Mouse (Mus musculus): ENCODE results near the gene Zfp36l2.

Gene Zfp36l2

GRCm38 (mm10) chr17:84177481-84177880 lies 10.3 kb downstream of the Zfp36l2 start:
- DNase-seq (ENCODE audit: low read depth, low spot score) = no peak

- DNase-seq (ENCODE audit: low read depth, low spot score) = no peak
Measured at GRCm38 (mm10) chr17:84176446-84176845, 11.3 kb downstream of the Zfp36l2 start.

DNA sequence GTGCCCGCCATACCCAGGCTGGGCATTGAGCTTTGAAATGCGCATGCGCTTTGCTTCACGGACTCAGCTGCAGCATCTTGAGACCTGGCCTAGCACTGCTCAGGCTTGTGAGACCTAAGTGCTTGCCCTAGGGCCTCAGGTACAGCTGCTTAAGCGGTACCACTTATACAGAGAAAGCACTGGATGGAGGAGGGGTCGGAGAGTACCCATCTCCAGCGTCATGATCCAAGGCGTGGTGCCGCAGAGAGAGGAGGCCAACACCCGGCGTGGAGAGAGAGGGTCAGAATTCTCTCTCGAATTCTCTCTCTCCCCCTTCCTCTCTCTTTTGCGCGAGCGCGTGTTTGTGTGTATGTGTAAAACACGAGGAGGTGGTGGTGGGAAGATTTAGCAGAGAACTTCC lies 12.6 kb downstream of the Zfp36l2 start:
- no peak for DNase-seq (ENCODE audit: low read depth, low spot score)

- no peak for DNase-seq (ENCODE audit: low read depth, low spot score)
Measured at GRCm38 (mm10) chr17:84167377-84167776, 20.4 kb downstream of the Zfp36l2 start.

DNA sequence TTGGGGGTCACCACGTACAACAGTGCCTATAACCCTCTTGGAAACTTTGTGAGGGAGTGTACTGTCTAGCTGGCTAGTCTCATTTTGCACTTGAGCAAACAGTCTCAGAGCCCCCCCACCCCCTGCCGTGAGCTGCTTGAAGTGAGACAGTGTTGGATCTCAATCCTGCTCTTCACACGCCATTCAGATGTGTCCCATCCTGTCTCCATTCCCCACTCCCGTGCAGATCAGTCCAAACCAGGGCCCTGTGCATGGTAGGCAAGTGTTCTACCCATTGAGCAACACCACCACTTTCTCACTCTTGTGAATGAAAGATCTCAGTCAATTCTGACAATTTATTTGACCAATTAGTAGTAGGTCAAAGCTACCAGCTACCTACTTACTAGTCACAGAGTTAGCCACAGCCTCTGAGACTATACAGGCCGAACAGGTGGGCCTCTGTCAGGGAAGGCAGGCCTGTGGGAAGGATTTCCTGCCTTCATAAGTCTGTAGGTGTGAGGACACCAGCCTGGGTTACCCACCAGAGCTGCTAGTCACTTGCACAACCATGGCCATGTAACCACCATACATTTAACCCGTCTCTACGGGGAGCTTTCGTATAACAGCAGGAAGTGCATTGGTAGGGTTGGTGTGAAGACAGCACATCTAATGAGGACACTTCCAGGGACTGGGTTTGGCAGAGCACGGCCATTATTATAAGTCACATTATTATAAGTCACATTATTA lies 21.4 kb downstream of the Zfp36l2 start:
- no peak for DNase-seq (ENCODE audit: low read depth, low spot score)

DNA sequence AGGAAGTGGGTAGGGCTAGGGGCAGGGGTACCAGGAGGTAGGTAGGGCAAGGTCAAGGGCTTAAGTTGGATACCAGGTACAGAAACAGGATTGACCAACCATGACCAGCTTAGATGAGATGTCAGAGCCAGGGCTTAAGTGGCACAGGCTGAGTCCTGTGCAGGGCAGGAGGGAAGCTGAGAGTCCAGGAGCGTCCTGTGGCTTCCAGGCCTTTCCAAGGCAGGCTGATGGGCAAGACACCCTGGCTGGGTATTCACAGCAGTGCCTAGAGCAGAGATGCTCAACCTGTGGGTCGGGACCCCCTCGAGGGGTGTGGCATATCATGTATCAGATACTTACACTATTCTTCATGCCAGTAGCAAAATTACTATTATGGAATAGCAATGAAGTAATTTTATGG lies 22.0 kb downstream of the Zfp36l2 start:
- DNase-seq (ENCODE audit: low read depth, low spot score) = no peak

DNA sequence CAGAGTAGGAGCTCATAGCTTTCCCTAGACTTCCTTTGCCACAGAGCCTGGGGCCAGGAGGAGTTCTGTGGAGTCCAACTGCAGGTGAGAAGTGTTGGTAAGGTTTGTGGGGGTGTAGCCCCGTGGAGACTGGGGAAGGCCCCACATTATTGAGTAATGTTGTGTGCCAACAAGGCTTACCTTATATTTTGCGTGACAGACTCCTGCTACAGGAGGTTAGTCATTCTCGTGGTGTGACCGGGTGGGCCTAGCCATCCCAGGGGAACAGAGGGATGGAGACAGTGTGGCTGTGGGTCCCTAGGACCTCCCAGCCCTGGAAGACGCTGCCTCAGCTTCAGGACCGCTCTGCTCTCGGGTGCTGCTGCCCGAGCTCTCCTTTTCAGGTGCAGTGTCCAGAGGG lies 23.6 kb downstream of the Zfp36l2 start:
- DNase-seq (ENCODE audit: low read depth, low spot score) = no peak

- DNase-seq (ENCODE audit: low read depth, low spot score) = no peak
Measured at GRCm38 (mm10) chr17:84163066-84163785, 24.5 kb downstream of the Zfp36l2 start.

GRCm38 (mm10) chr17:84162211-84162760 lies 25.5 kb downstream of the Zfp36l2 start:
- DNase-seq (ENCODE audit: low read depth, low spot score) = no peak

GRCm38 (mm10) chr17:84161231-84161854 lies 26.4 kb downstream of the Zfp36l2 start:
- no peak for DNase-seq (ENCODE audit: low read depth, low spot score)

DNA sequence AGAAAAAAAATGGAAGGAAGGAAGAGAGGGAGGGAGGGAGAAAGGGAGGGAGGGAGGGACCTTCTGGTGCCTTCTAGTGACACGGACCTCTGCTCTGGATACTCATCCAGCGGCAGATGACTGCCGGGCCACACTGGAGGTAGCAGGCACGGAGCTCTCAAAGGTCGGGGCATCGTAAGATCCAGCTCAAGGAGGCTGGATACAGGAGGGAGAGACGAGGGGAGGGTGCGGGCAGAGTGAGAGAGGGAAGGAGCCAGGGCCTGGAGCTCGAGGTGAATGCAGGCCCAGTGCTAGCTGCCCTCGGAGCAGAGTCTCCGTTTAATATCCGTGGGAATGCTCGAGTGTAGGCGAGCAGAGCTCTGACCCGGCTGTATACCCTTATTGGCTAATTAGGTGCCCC lies 28.9 kb downstream of the Zfp36l2 start:
- no peak for DNase-seq (ENCODE audit: low read depth, low spot score)

DNA sequence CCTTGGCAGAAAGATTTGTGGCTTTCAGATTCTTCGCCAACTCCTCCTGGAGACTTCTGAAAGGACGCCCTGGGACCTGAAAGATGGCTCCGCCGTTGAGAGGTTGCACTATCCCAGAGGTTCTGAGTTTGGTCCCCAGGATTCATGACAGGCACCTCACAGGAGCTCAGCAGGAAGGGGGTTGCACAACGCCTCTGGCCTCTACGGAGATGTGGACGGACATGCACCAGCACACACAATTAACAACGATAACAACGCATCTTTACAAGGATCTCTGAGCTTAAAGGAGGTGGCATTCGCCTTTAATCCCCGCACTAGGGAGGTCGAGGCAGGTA lies 29.3 kb downstream of the Zfp36l2 start:
- no peak for DNase-seq (ENCODE audit: low read depth, low spot score)

DNA sequence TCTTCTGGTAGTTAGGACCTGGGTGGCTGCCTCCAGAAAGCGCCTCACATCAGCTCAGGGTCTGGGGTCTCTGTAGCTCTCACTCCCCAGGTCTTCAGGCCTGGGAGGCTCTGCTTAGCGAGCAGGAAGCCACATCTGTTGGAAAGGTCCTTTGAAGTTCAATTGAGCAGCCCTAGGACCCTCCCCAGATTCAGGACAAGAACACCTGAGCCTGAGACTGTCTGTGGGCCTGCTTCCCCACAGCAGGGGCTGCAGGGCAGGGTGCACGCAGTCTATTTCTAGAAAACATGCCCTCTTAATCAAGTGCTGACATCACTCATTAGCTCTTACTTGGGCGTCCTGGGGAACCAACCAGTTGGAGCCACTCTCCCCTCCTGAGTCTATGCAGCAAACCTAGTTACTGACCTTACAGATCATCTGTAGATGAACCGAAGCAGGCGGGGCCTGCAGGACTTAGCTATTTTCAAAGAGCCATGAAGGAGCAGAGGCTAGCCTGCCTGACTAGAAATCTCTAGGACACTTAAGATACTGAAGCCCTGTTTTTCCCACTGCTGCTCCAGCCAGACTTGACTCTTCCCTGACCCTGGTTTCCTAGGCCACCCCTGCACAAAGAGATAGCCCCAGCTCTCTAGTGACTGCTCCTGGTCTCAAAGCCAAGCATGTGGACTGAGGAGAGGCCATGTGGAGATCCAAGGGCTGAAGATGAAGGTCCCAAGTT lies 29.8 kb downstream of the Zfp36l2 start:
- DNase-seq (ENCODE audit: low read depth, low spot score) = no peak

- DNase-seq (ENCODE audit: low read depth, low spot score) = peak; percentile 82
Measured at GRCm38 (mm10) chr17:84156748-84157742, 30.7 kb downstream of the Zfp36l2 start.

- no peak for DNase-seq (ENCODE audit: low read depth, low spot score)
Measured at GRCm38 (mm10) chr17:84156227-84156573, 31.5 kb downstream of the Zfp36l2 start.

DNA sequence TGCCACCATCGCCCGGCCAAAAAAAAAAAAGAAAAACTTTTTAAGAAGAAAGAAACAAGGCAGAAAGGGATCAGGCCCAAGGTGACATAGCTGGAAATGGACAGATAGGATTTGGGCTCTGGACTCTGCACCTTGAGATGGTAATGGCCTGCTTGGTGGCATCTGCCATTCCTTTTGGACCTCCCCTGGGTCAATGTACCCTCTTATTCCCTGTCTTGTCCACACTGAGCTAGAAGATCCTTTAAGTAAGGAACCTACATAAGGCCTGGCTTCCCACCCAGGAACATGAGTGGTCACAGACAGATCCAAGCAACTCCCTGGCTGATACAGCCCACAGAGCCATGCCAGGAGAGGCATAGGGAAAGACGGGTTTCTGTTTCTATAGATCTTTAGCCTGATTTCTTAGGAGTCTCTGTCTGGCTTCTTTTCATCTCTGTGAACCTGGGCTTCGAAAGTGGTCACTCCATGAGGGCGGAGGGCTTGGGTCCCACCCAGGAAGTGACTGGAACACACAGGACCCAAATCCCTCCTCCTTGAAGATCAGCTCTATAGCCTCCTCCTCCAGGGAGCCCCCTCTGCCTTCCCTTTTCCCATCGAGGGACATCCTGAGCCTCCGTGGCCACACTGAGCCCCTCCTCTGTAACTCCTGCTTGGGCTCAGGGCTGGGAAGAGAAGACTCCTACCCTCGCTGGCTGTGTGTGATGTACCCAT lies 32.1 kb downstream of the Zfp36l2 start:
- no peak for DNase-seq (ENCODE audit: low read depth, low spot score)

- DNase-seq (ENCODE audit: low read depth, low spot score) = no peak
Measured at GRCm38 (mm10) chr17:84155029-84155338, 32.8 kb downstream of the Zfp36l2 start.

DNA sequence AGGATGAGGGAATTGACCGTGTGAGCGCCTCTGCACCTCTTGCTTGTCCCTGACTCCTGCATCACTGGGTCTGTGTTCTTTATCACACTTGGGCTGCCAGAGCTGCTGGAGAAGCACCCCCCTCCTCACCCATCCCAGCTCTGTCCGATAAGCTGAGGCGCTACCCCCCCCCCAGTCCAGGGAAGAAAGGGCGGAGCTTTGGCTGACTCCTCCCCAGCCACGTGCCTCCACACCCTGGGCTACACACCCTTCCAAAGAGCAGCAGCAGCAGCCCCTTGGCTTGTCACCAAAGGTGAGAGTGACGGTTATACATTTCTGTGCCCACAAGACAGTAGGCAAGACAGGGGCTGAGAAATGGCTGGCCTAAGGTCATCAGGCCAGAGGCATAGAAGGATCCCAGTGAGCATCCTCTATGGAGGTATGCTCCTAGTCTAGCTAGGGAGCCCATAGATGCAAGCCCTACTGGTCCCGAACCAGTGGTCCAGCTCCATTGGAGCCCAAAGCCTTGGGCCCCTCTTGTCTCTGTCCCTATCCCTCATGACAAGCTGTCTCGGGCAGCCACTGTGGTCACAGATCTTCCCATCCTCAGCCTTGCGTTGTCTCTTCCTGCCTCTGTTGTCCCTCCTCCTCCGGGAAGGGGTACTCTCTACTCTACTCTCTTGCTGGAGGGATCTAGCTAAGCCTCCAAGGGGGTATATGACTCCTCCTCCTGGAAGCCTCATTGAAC lies 33.3 kb downstream of the Zfp36l2 start:
- DNase-seq (ENCODE audit: low read depth, low spot score) = no peak

DNA sequence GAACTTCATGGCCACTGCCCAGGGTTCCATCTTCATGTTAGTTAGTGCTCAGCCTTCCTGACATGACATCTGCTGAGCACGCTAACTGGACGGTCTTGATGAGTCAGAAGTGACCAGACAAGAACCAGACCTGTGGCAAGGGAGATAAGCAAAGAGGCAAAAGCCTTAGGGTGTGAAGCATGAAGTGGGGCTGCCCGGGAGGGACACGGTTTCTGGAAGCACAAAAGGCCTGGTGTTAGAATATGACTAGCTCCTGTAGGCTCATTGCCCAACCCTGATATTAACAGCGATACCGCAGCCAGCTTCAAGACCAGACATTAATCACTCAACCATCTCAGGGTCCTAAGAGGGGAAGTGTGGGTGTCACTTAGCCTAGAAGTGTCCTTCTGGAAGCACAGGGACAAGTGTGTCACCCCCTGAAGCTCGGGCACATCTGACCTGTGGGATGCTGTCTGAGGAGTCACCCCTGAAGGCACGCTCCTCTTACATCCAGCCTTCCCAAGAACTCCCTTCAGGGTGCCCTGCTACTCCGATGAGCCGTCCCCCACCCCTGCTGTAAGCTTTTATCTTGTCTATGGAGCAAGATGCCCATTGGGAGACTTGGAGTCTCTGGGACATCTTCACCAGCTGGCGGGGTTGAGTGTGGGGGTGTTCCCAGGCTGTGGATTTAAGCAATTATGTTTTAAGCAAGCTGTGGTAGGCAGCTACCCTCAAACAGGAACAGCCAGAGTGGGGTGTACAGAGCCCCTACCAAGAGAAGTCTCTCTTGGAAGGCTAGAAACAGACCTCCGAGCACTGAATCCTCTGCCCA lies 34.6 kb downstream of the Zfp36l2 start:
- DNase-seq (ENCODE audit: low read depth, low spot score) = no peak
